Mouse (Mus musculus): ENCODE measurements around the gene Cass4. TPM values are rescaled to one million over a fixed set of nuclear protein-coding genes. Genes with fewer than 3 reads are reported as not detected.

Cass4 gene
- total and polyA plus RNA-seq, 3 experiments = 0.35 to 5.5 TPM; not detected in 1

DNA sequence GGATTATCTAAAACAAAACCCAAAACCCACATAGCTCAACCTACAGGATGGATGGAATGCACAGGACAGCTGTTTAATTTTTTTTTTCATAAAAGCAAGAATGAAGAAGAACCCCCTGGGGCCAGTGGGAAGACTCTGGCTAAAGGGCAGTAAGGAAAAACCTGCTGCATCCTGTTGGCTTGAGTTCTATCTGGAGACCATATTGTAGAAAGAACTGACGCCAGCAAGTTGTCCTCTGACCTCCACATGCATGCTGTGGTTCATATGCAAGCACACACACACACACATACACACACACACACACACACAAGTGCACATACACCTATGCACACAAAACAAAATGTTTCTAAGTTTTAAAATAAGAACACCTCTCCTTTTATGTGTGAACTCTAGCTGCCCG is 17.1 kb downstream of the Cass4 start:
- no peaks in the 10 kb centered on the region for H3K9me3 ChIP-seq (replicated peaks; ENCODE audit: insufficient read depth, low read length)
- no peak overlapping the region for H3K9ac ChIP-seq (ENCODE audit: control insufficient read depth, low read depth, low read length, poor library complexity, severe bottlenecking)
- H3K27me3 ChIP-seq (ENCODE audit: control insufficient read depth in 1 of 2, insufficient read depth in 2 of 2, low read length in 2 of 2) = peaks cover 0 to 2% of the 10 kb centered on the region in 2 experiments; a peak in 1 of 4 replicates
- H3K4me3 ChIP-seq (ENCODE audit: control insufficient read depth in 1 of 2, insufficient read depth in 1 of 2, low read depth in 2 of 2, low read length in 2 of 2) = no peak overlapping the region
- DNase-seq (ENCODE audit: low read depth, low spot score) = no peak
- no peaks in the 10 kb centered on the region for H3K36me3 ChIP-seq (ENCODE audit: control insufficient read depth in 1 of 2, insufficient read depth in 2 of 2, low read length in 2 of 2)
- H3K79me2 ChIP-seq (ENCODE audit: control insufficient read depth, insufficient read depth, low read length, poor library complexity) = no peaks in the 10 kb centered on the region
- TF ChIP-seq TCF12 (IDR thresholded peaks at IDR 0.05; ENCODE audit: low read depth, low read length) (no peak), POLR2AphosphoS5 (IDR thresholded peaks at IDR 0.05; ENCODE audit: borderline replicate concordance, low read depth, low read length) (no peak)
- no peak overlapping the region for H3K27ac ChIP-seq (ENCODE audit: control insufficient read depth, low read depth, low read length)
- no peaks in the 10 kb centered on the region for H3K4me1 ChIP-seq (ENCODE audit: control insufficient read depth in 1 of 2, insufficient read depth in 2 of 2, low read length in 2 of 2)

DNA sequence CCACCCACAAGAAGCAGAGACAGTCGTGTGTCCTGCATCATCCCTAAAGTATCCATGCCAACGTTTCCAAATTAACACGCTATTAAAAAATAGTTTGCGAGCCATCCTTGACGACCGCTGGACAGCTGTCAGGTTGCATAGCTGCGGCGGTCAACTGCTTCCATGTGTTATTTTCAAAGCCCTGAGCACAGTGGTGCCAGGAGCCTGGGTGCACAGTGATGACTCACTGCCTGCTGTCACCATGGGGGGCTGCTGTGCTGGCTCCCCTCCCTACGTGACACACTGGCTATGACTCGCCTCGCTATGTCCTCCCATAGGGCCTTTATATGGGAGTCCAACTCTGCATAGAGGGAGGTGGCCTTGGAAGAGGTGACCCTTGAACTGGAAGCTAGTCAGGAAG is 17.5 kb downstream of the Cass4 start:
- no peak for TF ChIP-seq RCOR1 (IDR thresholded peaks at IDR 0.05; ENCODE audit: low read depth, low read length)
- TF ChIP-seq ZC3H11A (IDR thresholded peaks at IDR 0.05; ENCODE audit: low read depth, low read length) = no peak
- TF ChIP-seq ETS1 (IDR thresholded peaks at IDR 0.05; ENCODE audit: low read depth, low read length) = no peak
- no peak for TF ChIP-seq CTCF (IDR thresholded peaks at IDR 0.05 in 2 of 3, conservative IDR thresholded peaks at IDR 0.05 in 1 of 3; ENCODE audit: control insufficient read depth in 1 of 3, insufficient read depth in 1 of 3, low read depth in 2 of 3, low read length in 3 of 3, poor library complexity in 1 of 3, severe bottlenecking in 1 of 3)
- Histone ChIP-seq H3K9me3 (replicated peaks; ENCODE audit: insufficient read depth, low read length) (no peaks in the 10 kb centered on the region), H3K4me1 (ENCODE audit: control insufficient read depth in 1 of 2, insufficient read depth in 2 of 2, low read length in 2 of 2) (no peaks in the 10 kb centered on the region), H3K79me2 (ENCODE audit: control insufficient read depth, insufficient read depth, low read length, poor library complexity) (no peaks in the 10 kb centered on the region), H3K9ac (ENCODE audit: control insufficient read depth, low read depth, low read length, poor library complexity, severe bottlenecking) (no peak overlapping the region), H3K36me3 (ENCODE audit: control insufficient read depth in 1 of 2, insufficient read depth in 2 of 2, low read length in 2 of 2) (no peaks in the 10 kb centered on the region), H3K27me3 (ENCODE audit: control insufficient read depth in 1 of 2, insufficient read depth in 2 of 2, low read length in 2 of 2) (peaks cover 0 to 2% of the 10 kb centered on the region in 2 experiments; a peak in 1 of 4 replicates), H3K4me3 (ENCODE audit: control insufficient read depth in 1 of 2, insufficient read depth in 1 of 2, low read depth in 2 of 2, low read length in 2 of 2) (no peak overlapping the region), H3K27ac (ENCODE audit: control insufficient read depth, low read depth, low read length) (no peak overlapping the region)
- no peak for DNase-seq (ENCODE audit: low read depth, low spot score)

DNA sequence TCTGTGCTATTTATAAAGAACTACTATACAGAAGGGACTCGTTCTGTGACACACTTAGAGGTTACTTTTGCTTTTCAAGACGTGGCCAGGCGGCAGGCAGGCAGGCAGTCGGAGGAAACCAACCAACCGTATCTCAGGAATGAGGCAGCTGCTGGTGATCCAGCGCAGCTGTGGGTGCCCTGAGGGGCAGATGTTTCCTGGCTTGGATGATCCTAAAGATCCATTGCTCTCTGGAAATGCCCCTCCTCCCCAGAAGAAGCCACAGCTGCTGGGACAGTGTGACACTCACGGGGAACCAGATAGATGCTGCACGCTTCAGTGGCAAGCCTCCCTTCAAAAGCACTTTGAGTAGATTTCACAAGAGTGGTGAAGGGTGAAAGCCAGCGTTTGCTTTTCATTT is 18.9 kb downstream of the Cass4 start:
- Histone ChIP-seq H3K27ac (ENCODE audit: control insufficient read depth, low read depth, low read length) (no peak overlapping the region), H3K4me3 (ENCODE audit: control insufficient read depth in 1 of 2, insufficient read depth in 1 of 2, low read depth in 2 of 2, low read length in 2 of 2) (no peak overlapping the region), H3K36me3 (ENCODE audit: control insufficient read depth in 1 of 2, insufficient read depth in 2 of 2, low read length in 2 of 2) (no peaks in the 10 kb centered on the region), H3K27me3 (ENCODE audit: control insufficient read depth in 1 of 2, insufficient read depth in 2 of 2, low read length in 2 of 2) (peaks cover 0 to 2% of the 10 kb centered on the region in 2 experiments; a peak in 1 of 4 replicates), H3K9me3 (replicated peaks; ENCODE audit: insufficient read depth, low read length) (no peaks in the 10 kb centered on the region), H3K9ac (ENCODE audit: control insufficient read depth, low read depth, low read length, poor library complexity, severe bottlenecking) (no peak overlapping the region), H3K79me2 (ENCODE audit: control insufficient read depth, insufficient read depth, low read length, poor library complexity) (no peaks in the 10 kb centered on the region), H3K4me1 (ENCODE audit: control insufficient read depth in 1 of 2, insufficient read depth in 2 of 2, low read length in 2 of 2) (no peaks in the 10 kb centered on the region)
- no peak for DNase-seq (ENCODE audit: low read depth, low spot score)
- TF ChIP-seq ZMIZ1 (IDR thresholded peaks at IDR 0.05; ENCODE audit: low read depth, low read length) (no peak), RAD21 (IDR thresholded peaks at IDR 0.05; ENCODE audit: low read depth, low read length) (no peak), GABPA (IDR thresholded peaks at IDR 0.05; ENCODE audit: low read depth, low read length) (no peak), KAT2A (conservative IDR thresholded peaks at IDR 0.05; ENCODE audit: low read depth, low read length) (no peak), MAFK (IDR thresholded peaks at IDR 0.05; ENCODE audit: borderline replicate concordance, low read depth, low read length) (no peak), CHD1 (IDR thresholded peaks at IDR 0.05; ENCODE audit: low read depth, low read length) (no peak), USF1 (IDR thresholded peaks at IDR 0.05; ENCODE audit: low read depth, low read length) (no peak), POLR2AphosphoS5 (IDR thresholded peaks at IDR 0.05; ENCODE audit: borderline replicate concordance, low read depth, low read length) (no peak), ELF1 (IDR thresholded peaks at IDR 0.05; ENCODE audit: low read depth, low read length) (no peak), NELFE (IDR thresholded peaks at IDR 0.05; ENCODE audit: low read depth, low read length) (no peak), CHD2 (IDR thresholded peaks at IDR 0.05; ENCODE audit: low read length) (no peak)

Data from MEL (cell line).